Mouse (Mus musculus) ovary, postnatal 36 days (tissue): ENCODE results near the gene Ddx47.

ENCODE experiments used
- DNase-seq: peaks from one replicate; pipeline ENCODE4 v3.0.0; 2022; ENCODE audit warnings: low spot score, mixed read lengths

Ddx47 gene

DNA sequence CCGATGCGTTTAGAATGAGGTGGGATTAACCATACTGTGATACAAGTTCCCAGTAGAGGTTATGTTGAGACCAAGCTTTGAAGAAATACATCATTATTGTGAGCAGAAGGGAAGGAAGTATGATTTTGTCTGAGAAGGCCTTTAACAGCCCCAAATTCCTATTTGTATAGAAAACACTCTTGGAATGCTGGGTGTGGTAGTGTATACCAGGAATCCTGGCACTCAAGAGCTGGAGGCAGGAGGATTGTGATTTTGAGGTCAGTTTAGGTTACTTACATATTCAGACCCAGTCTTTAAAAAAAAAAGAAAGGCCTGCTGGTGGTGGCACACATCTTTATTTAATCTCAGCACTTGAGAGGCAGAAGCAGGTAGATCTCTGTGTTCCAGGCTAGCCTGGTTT lies 58.9 kb downstream of the Ddx47 start:
- DNase-seq, result no peak
